Mouse (Mus musculus): ENCODE results near the gene Prss30. TPM values are rescaled to one million over a fixed set of nuclear protein-coding genes. Genes with fewer than 3 reads are reported as not detected.
"Not testable (repeated sequence)": the region's sequence is repeated elsewhere in the genome, so short reads cannot be mapped to it uniquely, and the experiment has no call there.

The Prss30 gene
- total RNA-seq, 4 experiments from 2014 or later, result 0.25 to 0.96 (median 0.68) TPM

DNA sequence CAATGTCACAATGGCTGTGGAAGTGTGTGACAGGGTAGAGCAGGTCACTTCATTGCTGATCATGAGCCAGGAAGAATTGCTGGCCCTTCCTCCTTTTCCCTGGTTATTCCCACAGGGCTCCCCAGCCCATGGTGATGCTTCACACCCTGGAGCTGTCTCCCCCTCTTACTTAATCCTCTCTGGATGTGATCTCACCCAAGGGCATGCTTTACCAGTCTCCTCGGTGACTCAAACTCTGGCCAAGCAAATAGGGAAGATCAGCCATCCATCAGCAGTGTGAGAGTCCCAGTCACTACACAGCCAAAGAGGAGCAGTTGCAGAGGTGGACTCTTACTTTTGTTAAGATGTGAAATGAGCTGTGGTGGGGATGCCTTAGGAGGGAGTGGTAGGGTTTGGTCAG is 4.6 kb upstream of the Prss30 start:
- DNase-seq (ENCODE audit: low spot score in 2 of 2), result no peak

DNA sequence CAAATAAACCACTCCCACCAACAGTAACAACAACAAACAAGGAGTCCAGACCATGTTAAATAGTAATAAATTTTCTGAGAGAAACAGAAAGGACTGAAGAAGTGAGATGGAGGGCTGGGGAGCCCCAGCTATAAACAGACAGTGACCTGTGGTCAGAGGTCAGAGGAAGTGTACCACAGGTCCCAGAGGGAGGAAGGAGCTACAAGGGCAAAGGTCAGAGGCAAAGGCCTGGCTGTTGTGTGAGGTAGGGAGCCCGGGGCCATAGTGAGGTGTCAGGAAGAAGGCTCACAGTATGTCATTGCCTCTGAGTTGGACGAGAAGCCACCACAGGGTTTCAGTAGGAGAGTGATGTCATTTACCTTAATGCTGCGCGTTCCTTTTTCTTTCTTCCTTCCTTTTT is 2.5 kb upstream of the Prss30 start:
- DNase-seq (ENCODE audit: low spot score in 2 of 2), result no peak

DNA sequence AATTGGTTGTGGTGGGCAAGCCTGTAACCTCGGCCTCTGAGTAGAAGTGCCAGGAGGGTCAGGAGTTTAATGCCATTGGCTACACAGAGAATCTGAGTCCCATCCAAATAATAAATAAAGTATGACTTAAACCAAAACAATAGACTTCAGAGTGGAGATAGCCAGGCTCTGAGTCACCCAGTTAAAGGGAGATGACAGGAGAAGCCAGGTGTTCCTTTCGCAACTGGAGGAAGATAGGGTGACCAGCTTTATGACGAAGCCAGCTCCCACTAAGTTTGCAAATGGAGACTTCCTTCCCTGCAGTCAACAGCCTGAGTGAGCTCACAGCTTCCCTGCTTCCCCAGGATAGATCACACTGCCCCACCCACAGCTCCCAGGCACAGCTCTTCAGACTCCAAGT is 895 bp downstream of the Prss30 start:
- DNase-seq (ENCODE audit: low spot score in 2 of 2), result no peak

DNA sequence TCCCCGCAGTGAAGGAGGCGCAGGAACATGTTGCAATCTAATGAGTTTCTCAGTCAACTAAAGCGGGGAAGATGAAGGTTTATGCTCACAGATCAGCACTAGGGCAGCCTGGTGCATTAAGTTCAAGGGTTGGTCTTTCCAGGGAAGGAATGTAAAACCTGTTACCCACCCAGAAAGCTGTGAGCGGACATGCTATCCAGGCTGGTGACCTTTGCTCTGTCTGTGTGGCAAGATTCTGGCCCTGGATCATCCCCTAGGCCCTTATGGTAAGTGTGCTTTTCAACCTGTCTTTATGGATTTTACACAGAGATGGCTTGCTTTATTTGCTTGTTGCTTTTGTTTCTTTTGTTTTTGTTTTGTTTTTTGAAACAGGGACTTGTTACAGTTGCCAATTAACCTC is 3.7 kb downstream of the Prss30 start:
- DNase-seq (ENCODE audit: low spot score in 2 of 2), result no peak

DNA sequence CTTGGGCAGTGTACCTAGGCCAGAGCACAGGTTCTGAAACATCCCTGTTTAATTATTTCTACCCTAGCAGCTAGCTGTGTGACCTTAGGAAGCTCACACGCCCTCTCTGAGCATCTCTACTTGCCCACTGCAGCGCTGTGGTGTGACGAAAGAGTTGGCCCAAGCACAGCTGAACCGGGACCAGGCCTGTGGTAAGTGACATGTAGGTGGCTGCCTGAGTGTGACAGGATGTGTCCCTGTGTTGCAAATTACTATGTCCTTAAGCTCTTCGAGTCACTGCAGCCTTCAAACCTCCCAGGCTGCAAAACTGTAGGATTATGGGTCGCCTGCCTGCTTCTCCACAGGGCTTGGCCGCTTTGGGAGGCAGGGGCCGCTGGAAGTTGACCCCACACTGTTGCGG is 9.1 kb downstream of the Prss30 start:
- DNase-seq (ENCODE audit: low spot score in 2 of 2), result no peak

DNA sequence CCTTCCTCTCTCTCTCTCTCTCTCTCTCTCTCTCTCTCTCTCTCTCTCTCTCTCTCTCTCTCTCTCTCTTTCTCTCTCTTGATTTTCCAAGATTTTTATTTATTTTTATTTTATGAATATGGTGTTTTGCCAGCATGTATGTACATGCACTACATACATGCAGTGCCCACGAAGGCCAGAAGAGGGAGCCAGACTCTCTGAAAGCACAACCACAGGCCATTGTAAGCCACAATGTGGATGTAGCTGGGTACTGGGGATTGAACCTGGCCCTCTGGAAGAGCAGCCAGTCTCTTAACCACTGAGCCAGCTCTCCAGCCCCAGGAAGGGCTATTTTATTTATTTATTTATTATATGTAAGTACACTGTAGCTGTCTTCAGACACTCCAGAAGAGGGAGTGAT is 11.1 kb downstream of the Prss30 start:
- DNase-seq (ENCODE audit: low spot score in 2 of 2), result peak; percentile 36 to 60

DNA sequence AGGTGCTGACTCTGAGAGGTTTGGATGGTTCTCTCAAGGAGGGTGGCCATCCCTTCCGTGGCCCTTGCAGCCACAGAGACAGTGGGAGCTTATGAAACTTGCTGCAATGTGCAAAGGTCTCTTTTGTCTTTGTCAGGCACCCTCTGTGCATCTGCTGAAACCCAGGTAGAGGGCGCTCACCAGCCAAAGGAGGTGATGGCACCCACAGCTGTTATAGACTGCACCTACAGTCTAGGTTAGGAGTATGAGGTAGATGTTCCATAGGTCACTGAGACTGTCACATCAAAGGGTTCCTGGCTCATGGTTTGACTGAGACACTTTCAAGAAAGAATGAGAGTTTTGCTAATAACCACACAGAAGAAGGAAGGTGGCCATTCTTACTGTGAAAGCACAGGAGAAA is 11.6 kb downstream of the Prss30 start:
- no peak for DNase-seq (ENCODE audit: low spot score in 2 of 2)

DNA sequence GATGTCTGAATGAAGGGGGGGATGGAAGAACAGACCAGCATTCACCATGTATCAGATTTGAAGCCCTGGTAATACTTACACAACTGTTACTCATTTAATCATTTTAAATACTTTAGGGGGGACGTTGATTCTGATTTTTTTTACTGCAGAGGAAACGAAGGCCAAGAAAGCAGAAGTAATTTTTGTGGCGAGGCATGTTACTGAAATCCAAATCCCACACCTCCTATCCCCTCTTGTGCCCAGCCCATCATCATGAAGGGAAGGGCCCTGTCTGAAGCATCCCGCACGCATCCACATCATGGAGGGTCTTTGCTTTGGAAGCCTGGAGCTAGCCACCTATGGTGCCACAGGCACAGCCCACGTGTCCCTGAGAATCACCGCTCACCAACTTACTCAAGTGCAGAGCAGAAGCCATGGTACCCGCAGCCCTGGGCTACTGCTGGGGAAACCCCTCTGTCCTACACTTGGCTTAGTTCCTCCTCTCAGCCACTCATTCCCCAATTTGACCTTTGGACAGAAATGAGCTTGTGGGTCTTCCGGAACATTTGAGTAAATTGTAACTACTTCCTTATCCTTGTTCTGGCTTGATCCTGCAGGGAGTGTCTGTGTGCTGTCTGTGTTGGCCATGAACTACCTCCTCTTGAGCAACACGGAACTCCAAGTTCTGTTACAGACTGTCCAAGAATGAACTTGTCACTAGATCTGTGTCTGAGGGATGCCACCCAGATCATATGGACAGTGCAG is 13.5 kb downstream of the Prss30 start:
- no peak for DNase-seq (ENCODE audit: low spot score in 2 of 2)

DNA sequence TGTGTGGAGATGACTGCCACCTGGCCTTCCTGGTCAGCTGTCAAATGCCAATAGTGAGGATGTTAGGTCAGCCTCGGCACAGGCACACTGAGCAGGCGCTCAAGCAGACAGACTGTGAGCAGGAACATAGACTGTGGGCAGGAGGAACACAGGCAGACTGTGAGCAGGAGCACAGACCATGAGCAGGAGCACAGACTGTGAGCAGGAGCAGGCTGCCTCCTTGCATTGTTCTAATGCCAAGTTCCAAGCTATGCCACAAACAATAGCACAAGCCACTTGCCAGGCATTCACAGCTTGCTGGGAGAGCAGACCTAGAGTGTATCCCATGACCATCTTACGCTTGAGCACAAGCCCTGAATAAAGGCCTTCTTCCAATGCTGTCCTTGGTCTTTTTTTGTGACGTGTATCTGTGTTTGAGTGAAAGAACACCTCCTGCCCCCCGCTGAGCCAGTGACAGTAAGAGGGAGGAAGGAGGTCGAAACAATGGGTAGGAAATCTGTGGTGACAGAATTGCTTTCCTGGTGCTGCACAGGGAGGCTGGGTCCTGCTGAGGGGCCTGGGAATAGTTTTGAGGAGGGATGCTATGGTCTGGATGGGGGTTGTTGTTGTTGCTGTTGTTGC is 14.5 kb downstream of the Prss30 start:
- DNase-seq (ENCODE audit: low spot score in 2 of 2), result no peak

DNA sequence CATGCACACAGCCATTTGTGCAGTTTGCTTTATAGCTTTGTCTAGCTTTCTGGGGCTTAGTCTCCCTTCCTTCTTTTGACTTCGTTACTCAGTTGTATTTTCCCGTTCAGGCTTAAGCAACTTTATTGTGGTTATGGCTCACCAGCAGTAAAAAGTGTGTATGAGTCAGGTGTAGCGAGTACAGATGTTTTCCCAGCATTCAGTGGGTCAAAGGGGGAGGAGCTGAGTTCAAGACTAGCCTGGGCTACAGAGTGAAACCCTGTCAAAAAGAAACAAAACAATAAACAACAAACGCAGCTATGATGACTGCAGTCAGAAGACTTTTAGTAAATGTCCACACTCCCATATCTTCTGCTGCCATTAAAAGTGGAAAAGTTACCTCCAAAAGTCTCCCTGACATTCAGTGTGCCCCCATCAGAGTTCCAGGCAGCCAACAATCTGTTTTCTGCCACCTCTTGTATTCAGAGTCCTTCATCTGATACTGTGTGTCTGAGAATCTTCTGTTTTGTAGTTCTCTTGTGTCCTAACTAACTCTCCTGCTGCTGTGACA is 18.7 kb downstream of the Prss30 start:
- no peak for DNase-seq (ENCODE audit: low spot score in 2 of 2)

DNA sequence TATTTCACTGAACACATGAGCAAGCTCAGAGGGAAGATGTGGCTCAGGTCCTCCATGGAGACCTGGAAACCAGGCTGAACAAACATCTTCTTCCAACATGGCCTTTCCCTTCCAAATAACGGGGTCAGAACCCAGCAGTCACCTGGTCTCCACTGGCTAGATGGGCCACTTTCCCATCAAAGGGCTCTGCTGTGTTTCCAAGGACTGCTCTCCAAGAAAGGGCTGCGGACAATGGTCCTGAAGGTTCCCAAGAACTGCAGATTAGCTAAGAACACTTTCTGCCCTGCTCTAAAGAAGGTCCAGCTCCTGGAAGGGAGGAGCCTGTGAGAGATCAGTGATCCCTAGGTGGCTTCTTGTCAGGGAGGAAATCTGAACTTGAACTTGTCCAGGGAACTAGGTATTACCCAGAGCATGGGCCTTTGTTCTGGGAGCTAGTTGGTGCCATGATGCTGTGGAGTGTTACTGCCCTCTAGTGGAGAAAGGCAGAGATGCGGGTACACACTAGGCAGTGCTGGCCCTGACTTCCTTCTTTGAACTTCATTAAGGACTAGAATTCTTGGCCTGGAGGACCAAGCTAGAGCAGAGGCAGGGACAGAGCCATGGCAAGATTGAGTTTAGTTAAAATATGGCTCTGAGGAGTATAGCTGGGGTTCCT is 20.2 kb downstream of the Prss30 start:
- peak; percentile 35 to 72 for DNase-seq (ENCODE audit: low spot score in 2 of 2)

DNA sequence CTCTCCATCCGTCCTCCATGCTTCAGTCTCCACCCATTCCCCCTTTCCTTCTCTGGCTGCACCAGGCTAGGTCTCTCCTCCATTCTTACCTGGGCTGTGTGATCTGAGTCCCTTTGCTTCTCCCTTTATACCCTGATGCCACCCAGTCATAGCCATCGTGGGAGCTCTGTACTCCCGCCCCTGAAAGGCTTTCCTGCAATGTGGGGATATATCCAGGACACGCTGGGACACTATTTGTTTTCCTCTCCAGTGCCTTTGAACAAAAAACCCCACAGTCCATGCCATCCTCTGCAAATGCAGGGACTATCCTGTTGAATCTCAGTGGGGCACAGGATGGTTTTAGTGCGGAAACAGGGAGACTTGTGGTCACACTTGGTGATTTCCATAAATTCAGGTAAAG is 25.2 kb downstream of the Prss30 start, which contains the start of gene Sbpl:
Sbpl (minus strand) TSS at position 101 of the 400 bp plus-strand sequence.
- DNase-seq (ENCODE audit: low spot score in 2 of 2), result no peak

DNA sequence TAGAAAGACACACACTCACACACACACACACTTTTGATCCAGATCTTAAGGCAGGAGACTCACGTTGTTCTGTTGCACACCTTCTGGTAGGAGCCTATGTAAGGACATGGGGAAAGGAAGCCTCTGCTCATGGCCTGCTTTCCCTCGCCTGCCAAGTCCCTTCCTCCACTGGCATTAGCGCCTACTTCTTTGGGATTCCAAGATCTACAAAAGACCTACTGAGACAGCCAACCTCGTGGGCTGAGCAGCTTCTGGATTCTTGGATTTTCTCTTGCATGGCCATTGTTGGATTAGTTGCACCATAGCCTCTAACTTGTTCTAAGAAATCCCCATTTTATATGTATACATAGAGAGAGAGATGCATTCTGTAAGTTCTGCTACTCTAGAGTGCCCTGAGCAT is 29.5 kb downstream of the Prss30 start:
- not testable (repeated sequence) for DNase-seq (ENCODE audit: low spot score in 2 of 2)

DNA sequence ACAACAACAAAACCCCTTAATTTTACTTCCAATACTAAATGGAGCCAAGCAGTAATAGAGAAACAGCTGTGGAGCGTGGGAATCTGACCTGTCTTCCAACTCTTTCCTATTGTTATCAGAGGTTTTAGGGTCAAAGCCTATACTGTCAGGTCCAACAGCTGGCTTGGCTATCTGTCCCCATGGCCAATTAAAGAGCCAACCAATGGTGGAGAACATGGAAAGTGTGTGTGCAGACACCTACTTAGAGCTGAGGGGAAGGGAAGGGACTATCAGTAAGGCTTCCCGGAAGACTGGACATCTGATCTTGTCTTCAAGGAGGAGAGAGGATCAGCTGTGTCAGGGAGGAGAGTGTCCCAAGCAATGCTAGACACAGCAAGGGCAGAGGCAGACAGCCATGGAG is 31.3 kb downstream of the Prss30 start:
- DNase-seq (ENCODE audit: low spot score in 2 of 2), result no peak

DNA sequence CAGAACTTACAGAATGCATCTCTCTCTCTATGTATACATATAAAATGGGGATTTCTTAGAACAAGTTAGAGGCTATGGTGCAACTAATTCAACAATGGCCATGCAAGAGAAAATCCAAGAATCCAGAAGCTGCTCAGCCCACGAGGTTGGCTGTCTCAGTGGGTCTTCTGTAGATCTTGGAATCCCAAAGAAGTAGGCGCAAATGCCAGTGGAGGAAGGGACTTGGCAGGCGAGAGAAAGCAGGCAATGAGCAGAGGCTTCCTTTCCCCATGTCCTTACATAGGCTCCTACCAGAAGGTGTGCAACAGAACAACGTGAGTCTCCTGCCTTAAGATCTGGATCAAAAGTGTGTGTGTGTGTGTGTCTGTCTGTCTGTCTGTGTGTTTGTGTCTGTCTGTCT is 32.9 kb downstream of the Prss30 start:
- peak in 1 of 2 experiments; percentile 14 for DNase-seq (ENCODE audit: low spot score in 2 of 2)

DNA sequence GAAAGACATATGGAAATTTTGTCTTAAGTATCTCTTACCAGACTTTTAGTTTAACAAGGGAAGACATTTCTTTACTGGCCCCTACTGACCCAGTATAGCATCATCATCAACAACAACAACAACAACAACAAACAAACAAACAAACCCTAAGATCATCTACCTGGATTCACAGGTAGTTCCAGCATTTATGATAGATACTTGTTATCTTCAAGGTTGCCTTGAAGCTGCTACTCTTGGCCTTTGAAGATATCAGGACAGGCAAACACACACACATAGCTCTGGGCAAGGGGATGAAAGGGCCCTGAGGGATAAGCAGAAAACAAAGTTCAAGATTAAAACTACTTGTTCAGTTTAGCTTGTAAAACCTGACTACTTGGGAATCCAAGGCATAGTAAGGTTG is 39.0 kb downstream of the Prss30 start, which contains the start of gene Sbp:
Sbp (plus strand) TSS at position 301 of the 400 bp plus-strand sequence.
- DNase-seq (ENCODE audit: low spot score in 2 of 2), result no peak

DNA sequence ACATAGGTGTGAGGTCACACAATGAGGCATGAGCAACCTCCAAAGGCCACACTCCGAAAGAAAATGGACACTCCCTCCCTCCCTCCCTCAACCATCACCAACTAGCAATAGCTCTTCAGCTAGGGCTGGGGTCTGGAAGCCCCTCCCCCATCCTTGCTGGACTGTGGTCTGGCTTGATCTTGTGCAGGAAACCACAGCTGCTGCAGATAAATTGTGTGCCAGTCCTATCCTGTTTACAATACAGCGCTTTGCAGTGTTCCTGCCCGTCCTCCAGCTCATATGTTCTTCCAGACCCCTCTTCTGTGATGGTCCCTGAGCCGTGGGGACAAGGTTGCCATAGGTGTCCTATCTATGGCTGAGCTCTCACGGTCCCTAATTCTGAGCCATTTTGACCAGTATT is 49.2 kb downstream of the Prss30 start:
- DNase-seq (ENCODE audit: low spot score in 2 of 2), result no peak

DNA sequence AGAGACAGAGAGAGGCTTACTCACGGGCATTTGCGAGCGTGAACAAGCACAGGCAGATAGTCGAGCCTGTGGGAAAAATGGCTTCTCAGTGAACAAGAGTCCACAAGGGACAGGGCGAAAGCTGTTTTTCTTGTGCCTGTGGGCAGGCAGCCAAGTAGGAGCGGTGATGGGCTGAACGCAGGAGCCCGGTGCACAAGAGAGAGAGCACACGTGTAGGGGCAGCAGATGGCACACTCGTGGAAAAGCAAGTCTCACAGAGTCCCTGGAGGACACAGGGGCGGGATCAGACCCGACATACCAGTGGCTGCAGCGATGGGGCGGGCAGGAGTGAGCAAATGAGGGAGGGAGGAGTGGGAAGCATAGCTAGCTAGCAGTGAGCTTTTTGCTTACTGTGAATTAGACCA is 55.3 kb downstream of the Prss30 start:
- peak; percentile 32 to 60 for DNase-seq (ENCODE audit: low spot score in 2 of 2)

DNA sequence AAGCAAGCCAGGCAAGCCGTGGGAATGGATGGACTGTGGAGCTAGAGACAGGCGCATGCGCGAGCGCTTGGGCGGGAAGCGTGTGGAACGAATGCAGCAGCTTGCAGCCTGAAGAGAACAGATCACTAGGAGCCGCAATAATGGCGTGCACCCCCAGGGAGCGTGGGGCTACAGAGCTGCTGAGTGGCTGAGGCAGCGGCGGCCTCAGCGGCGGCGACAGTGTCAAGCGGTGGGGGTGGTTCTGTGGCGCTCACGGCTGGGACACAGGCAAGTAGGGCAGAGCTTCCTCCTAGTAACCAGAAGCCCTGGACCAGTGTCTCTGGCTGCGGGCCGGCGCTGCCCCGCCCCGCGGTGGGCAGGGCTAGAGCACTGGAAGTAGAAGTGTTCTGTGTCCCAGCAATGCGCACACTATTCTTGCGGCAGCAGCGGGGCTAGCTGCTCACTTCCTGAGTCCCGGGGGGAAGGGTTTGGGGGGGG is 55.8 kb downstream of the Prss30 start:
- DNase-seq (ENCODE audit: low spot score in 2 of 2), result peak; percentile 80 to 86

All from left cerebral cortex, adult 8-10 months (tissue).